Mouse (Mus musculus) kidney, embryonic 15.5 days (tissue): ENCODE data around the gene Epb42. TPM values are rescaled to one million over a fixed set of nuclear protein-coding genes. Genes with fewer than 3 reads are reported as not detected.
A peak's percentile ranks its signal among the peaks of the same experiment; 100 is the strongest.

Source experiments
- ATAC-seq: fragments of 200-750 bp; cut with Nextera tagmentation; replicated peaks from 2 replicates; pipeline ENCODE4 v1.8.0; 2017; ENCODE audit warnings: moderate TSS enrichment; ENCODE audit not compliant: low FRiP score
- H3K27ac ChIP-seq: fragments of 300-500 bp; sonication (generic); 2 replicates; pipeline ENCODE4 v1.5.1; 2015; ENCODE audit warnings: mild to moderate bottlenecking, inconsistent platforms
- H3K27me3 ChIP-seq: fragments of 300-500 bp; sonication (generic); 2 replicates; pipeline ENCODE4 v1.6.1; 2015; ENCODE audit warnings: inconsistent platforms
- H3K36me3 ChIP-seq: fragments of 300-500 bp; sonication (generic); 2 replicates; pipeline ENCODE4 v1.6.1; 2015; ENCODE audit warnings: inconsistent platforms
- H3K4me1 ChIP-seq: fragments of 300-500 bp; sonication (generic); 2 replicates; pipeline ENCODE4 v1.6.1; 2015; ENCODE audit warnings: inconsistent platforms
- H3K4me2 ChIP-seq: fragments of 300-500 bp; sonication (generic); 2 replicates; pipeline ENCODE4 v1.6.1; 2015; ENCODE audit warnings: moderate library complexity, mild to moderate bottlenecking, inconsistent platforms
- H3K4me3 ChIP-seq: fragments of 300-500 bp; sonication (generic); replicated peaks from 2 replicates; pipeline ENCODE4 v1.5.1; 2015; ENCODE audit warnings: mild to moderate bottlenecking, inconsistent platforms
- H3K9ac ChIP-seq: fragments of 300-500 bp; sonication (generic); 2 replicates; pipeline ENCODE4 v1.6.1; 2015; ENCODE audit warnings: mild to moderate bottlenecking, inconsistent platforms
- H3K9me3 ChIP-seq: fragments of 300-500 bp; sonication (generic); replicated peaks from 2 replicates; pipeline ENCODE4 v1.6.1; 2016; ENCODE audit warnings: inconsistent platforms
- WGBS: fragments of 180-500 bp; shearing (Covaris S2); methylation state at CpG from one replicate; pipeline ENCODE4 v1.1.7; 2015; ENCODE audit warnings: mixed read lengths; 5-methylcytosine and 5-hydroxymethylcytosine counted together
- polyA plus RNA-seq: library from polyadenylated mRNA; unstranded; fragments of >200 nt; fragmentation: Nextera tagmentation; extraction: Ambion mirVana; gene quantifications from 2 replicates; pipeline ENCODE4 v1.2.1, GENCODE M21; 2015

The Epb42 gene
- polyA plus RNA-seq = 2.2 and 4.1 TPM in 2 replicates

DNA sequence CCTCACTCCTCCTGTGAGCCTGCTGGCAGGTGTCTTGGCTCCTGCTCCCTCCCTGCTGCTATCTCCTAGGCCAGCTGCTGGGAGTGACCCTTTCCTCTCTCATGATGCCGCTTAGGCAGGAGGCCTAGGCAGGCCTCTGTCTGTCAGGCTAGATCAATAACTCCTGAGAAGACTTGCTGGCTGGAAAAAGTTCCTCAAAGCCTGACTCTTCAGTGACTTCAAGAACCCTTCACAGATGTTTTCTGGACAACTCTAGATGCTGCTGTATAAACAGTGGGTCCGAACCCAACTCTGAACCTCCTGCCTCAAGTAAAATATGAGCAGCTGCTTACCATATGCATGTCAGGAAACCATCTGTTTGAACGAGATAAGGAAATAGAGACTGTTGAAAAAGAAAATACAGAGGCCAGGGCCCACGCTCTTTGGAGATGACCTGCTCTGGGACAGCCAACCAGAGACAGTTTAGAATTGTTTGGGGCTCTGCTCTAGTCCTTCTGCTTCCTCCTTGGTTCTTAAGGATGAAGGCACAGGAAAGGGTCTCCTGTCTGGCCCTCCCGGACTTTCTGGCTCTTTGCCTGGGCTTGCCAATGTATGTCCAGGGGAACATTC lies at the start of gene Epb42:
Gene Epb42 (minus strand): TSS at position 340 of the 609 bp plus-strand sequence.
- Histone ChIP-seq H3K4me3 (no peak within 1 kb of the TSS), H3K9ac (no peak within 1 kb of the TSS), H3K27me3 (no peaks in the 10 kb centered on the region), H3K36me3 (no peaks in the 10 kb centered on the region), H3K4me2 (no peak within 1 kb of the TSS), H3K4me1 (no peaks in the 10 kb centered on the region), H3K27ac (no peak within 1 kb of the TSS), H3K9me3 (no peaks in the 10 kb centered on the region)
- WGBS = 52% methylated on average over 5 of the region's 5 CpGs
- ATAC-seq = peak; percentile 89

DNA sequence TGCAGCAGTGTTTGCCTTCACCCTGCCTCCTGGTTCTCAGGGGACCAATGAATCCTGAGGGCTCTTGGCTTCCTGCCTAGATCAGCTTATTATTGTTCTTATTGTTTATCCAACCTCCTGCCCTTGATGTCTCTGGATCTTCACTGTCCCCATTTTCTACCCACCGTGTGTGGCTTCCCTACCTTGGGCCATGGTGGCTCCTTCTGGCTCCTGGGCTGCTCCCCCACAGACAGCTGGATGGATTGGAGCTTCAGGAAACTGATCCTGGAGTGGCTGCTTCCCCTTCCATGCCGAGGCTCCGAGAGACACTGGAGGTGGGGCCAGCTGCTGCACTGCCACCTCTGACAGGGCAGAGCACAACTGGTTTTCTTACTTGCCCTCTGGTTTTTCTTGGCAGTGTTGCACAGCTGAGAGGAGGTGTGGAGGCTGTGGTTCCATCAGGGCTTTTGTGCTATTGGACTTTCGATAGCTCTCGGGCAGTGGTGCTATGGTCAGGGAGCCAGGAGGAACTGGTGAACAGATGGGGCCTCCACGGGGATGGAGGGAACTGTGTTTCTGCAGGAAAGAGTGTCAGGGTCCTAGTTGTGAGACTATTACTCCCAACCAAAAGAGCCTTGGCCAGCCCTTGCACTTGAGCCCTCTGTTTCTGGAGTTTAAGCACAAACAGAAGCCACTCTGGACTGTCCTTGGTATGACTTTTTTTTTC lies 48.8 kb upstream of the Epb42 start, which contains the start of gene Tgm5:
Gene Tgm5 (minus strand): TSS at position 362 of the 706 bp plus-strand sequence.
- H3K4me2 ChIP-seq = 0 out of 2 replicates have a peak within 1 kb of the TSS, but pooled peaks have one; percentile 17
- H3K9me3 ChIP-seq = no peaks in the 10 kb centered on the region
- no peaks in the 10 kb centered on the region for H3K27me3 ChIP-seq
- H3K9ac ChIP-seq = no peak within 1 kb of the TSS
- no peaks in the 10 kb centered on the region for H3K36me3 ChIP-seq
- H3K4me3 ChIP-seq = no peak within 1 kb of the TSS
- peak within 1 kb of the TSS; percentile 55 for H3K27ac ChIP-seq
- ATAC-seq = 0 out of 2 replicates have a peak, but pooled peaks have one; percentile 25
- WGBS = 26% methylated on average over 6 of the region's 6 CpGs
- peaks cover 11% of the 10 kb centered on the region for H3K4me1 ChIP-seq

DNA sequence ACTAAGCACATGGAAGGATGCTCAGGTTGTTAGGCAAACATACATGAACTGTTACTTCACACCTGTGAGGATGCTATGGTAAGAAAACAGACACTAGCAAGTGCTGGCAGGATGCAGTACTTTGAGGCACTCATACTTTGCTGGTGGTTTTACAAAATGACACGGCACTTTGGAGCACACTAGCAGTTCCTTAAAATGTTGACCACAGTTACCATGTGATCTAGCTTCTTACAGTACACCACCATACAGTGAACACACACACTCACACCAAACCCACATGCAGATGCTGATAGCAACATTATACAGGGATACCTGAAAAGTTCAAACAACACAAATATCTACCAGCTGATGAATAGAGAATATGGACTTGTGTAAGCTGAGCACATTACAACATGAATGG lies 45.8 kb upstream of the Epb42 start:
- ATAC-seq = no peak
- Histone ChIP-seq H3K4me2 (no peak overlapping the region), H3K27me3 (no peaks in the 10 kb centered on the region), H3K36me3 (no peaks in the 10 kb centered on the region), H3K4me3 (no peak overlapping the region), H3K9me3 (no peaks in the 10 kb centered on the region), H3K4me1 (peaks cover 11% of the 10 kb centered on the region), H3K27ac (no peak overlapping the region), H3K9ac (no peak overlapping the region)
- WGBS = 93% methylated on average over 1 of the region's 1 CpGs

DNA sequence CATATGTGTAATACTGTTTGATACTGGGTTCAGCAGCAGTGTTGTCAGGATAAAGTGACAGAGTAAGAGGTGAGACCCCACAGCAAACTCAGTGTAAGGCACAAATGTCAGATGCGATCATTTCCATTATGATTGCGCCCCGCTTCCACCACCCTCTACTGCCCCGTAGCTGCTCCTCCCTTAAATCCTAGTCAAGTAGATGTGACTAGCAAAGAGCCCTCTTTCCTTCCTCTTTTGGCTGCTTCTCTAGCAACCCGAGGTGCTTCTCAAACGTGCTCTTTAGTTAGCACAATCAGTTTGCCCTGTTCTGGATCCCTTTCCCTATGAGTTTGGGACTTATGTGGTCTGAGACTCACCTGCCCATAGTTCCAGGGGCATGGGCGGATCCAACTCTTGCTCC lies 37.9 kb upstream of the Epb42 start:
- 87% methylated on average over 7 of the region's 7 CpGs for WGBS

DNA sequence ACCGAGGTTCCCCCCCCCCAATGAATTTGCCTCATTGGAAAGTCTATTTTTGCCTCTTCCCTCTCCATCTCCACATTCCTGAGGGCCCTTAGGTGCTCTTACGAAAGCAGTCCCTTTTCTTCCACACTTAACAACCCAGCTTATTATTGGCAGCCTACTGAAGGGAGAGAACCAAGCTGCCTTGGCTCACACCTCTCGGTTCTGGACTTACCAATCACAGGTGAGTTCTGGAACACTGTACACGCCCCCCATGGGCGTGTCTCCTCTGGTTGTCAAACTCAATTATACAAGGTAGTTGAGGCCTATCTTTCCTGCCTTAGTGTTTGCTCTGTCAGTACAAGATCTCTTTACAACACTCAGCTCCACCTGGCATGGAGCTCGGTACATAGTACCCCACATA lies 35.0 kb upstream of the Epb42 start:
- Histone ChIP-seq H3K9ac (no peak overlapping the region), H3K4me3 (no peak overlapping the region), H3K9me3 (no peaks in the 10 kb centered on the region), H3K27me3 (no peaks in the 10 kb centered on the region), H3K4me1 (no peaks in the 10 kb centered on the region), H3K27ac (no peak overlapping the region), H3K36me3 (no peaks in the 10 kb centered on the region), H3K4me2 (no peak overlapping the region)
- 84% methylated on average over 6 of the region's 6 CpGs for WGBS
- no peak for ATAC-seq

More for the DNA sequence above, 37.9 kb upstream of the Epb42 start:
- Histone ChIP-seq H3K9ac (no peak overlapping the region), H3K27me3 (no peaks in the 10 kb centered on the region), H3K4me3 (no peak overlapping the region), H3K4me1 (no peaks in the 10 kb centered on the region), H3K27ac (no peak overlapping the region), H3K36me3 (no peaks in the 10 kb centered on the region), H3K4me2 (no peak overlapping the region), H3K9me3 (no peaks in the 10 kb centered on the region)
- ATAC-seq = no peak

DNA sequence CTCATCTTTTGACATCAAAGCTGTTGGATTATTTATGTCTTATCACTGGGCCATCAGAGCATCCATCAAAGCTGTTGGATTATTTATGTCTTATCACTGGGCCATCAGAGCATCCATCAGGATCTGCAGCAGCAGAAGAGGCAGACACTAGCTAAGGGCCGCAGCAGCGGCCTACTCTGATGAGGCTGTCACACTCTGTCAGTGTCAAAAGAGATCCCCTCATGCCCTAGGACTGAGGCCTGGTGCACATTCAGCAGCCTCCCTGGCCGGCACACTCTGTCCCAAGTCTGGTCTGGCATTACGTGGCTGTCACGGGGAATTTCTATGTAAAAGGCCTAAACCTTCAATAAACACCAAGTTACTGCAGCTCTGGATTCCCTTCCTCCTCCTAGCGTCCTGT lies 32.6 kb upstream of the Epb42 start:
- H3K27ac ChIP-seq = no peak overlapping the region
- H3K4me1 ChIP-seq = no peaks in the 10 kb centered on the region
- no peak overlapping the region for H3K9ac ChIP-seq
- no peak overlapping the region for H3K4me3 ChIP-seq
- 66% methylated on average over 6 of the region's 6 CpGs for WGBS
- H3K27me3 ChIP-seq = no peaks in the 10 kb centered on the region
- H3K36me3 ChIP-seq = no peaks in the 10 kb centered on the region
- H3K9me3 ChIP-seq = no peaks in the 10 kb centered on the region
- no peak for ATAC-seq
- H3K4me2 ChIP-seq = no peak overlapping the region

DNA sequence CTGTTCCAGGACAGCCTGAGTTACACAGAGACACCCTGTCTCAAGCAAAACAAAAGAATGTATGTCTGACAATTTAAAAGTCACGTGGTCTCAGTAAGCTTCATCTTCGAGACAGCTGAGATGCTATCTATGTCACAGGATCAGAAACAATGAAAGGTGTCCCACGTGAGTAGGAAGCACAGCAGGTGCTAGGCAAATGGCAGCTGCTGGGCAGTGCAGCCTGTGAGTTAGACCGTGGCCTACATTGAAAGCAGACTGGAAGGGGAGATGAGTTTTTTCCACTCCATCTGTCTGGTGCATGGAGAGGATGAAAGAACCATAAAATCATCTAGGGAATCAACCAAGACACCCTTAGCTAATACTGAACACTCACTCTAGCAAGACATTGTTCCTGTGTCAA lies 30.2 kb upstream of the Epb42 start:
- no peak for ATAC-seq
- WGBS = 74% methylated on average over 4 of the region's 4 CpGs
- H3K4me1 ChIP-seq = no peaks in the 10 kb centered on the region
- no peak overlapping the region for H3K27ac ChIP-seq
- H3K9me3 ChIP-seq = no peaks in the 10 kb centered on the region
- no peak overlapping the region for H3K4me3 ChIP-seq
- H3K9ac ChIP-seq = no peak overlapping the region
- H3K36me3 ChIP-seq = no peaks in the 10 kb centered on the region
- no peaks in the 10 kb centered on the region for H3K27me3 ChIP-seq
- no peak overlapping the region for H3K4me2 ChIP-seq

DNA sequence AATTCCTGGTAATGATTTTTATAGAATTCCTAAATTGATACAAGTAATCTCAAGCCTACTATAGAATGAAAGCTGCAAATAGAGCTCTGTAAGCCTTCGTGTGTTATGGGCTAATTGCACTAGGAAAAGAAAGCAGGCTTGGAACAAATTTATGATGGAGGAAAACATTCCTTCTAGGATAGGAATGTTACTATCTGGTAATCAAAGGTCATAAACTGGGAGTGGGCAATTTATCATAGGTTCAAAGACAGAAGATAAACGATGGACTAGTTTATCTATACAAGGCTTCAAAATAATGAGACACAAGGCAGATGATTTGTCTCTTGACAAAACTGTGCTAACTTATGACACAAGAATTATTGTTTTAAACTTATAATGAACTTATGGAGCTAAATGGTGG lies 24.4 kb upstream of the Epb42 start:
- H3K9ac ChIP-seq = no peak overlapping the region
- no peaks in the 10 kb centered on the region for H3K27me3 ChIP-seq
- 35% methylated on average over 2 of the region's 2 CpGs for WGBS
- H3K4me3 ChIP-seq = no peak overlapping the region
- ATAC-seq = peak; percentile 33; the same call in 1 of the 2 replicates
- no peaks in the 10 kb centered on the region for H3K9me3 ChIP-seq
- no peaks in the 10 kb centered on the region for H3K4me1 ChIP-seq
- H3K27ac ChIP-seq = 0 out of 2 replicates have a peak overlapping the region, but pooled peaks have one; percentile 54
- no peaks in the 10 kb centered on the region for H3K36me3 ChIP-seq
- no peak overlapping the region for H3K4me2 ChIP-seq

DNA sequence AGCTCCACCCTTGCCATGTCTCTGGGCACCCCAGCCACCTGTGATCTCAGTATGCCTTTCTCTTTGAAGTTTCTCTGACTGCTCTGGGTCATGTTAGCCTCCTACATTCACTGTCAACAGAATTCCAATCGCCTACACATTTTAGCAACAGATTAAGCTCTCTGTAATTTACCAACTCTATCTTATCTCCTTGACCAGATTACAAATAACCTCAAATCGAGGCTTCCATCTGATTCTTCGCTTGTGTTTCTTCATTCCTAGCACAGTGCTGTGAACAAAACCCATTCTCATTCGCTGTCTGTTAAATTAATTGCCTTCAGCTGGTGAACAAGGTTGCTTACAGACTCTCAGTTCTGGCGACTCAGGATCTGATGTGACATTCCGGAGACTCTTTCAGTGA lies 21.1 kb upstream of the Epb42 start:
- no peak overlapping the region for H3K9ac ChIP-seq
- no peaks in the 10 kb centered on the region for H3K9me3 ChIP-seq
- H3K4me1 ChIP-seq = no peaks in the 10 kb centered on the region
- H3K27me3 ChIP-seq = no peaks in the 10 kb centered on the region
- H3K4me2 ChIP-seq = no peak overlapping the region
- no peak overlapping the region for H3K4me3 ChIP-seq
- no peaks in the 10 kb centered on the region for H3K36me3 ChIP-seq
- WGBS = 70% methylated on average over 6 of the region's 6 CpGs
- H3K27ac ChIP-seq = no peak overlapping the region
- no peak for ATAC-seq

DNA sequence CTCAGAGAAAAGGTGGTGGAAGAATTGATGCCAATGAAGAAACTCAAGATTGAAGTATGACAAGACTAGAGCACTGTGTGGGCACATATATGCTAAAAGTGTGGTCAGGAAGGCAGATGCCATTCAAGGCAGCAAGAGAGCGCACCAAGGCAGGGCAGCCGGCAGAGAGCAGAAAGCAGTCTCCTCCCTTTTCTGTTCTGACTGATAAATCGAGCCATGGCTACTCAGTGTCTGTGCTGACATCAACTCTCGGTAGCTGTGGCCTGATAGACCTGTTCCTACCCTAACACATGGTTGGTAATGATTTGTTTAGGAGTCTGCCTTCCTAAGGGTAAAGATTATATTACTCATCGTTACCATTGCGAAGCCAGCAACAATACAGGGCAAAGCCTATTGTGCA lies 19.0 kb upstream of the Epb42 start:
- Histone ChIP-seq H3K4me2 (no peak overlapping the region), H3K4me1 (no peaks in the 10 kb centered on the region), H3K9ac (no peak overlapping the region), H3K36me3 (no peaks in the 10 kb centered on the region), H3K27me3 (no peaks in the 10 kb centered on the region), H3K9me3 (no peaks in the 10 kb centered on the region), H3K27ac (no peak overlapping the region), H3K4me3 (no peak overlapping the region)
- WGBS = 88% methylated on average over 6 of the region's 6 CpGs
- ATAC-seq = no peak

DNA sequence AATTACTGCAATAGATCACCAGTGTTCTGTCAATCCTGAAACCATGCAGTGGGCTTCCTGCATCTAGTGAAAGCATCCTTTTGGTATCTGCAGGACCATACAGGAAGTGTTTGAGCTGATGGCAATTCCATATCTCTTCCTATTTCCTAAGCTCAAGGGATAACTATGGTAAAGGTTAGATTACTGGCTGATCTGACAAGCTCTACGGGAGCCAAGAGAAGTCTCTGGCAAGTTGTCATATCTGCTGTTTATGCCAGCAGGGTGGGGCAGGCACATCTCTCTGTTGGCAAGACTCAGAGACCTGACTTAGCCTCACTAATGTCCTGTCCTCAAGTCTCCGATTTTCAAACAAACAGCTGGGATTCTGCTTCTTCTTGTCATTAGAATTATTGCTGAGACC lies 17.2 kb upstream of the Epb42 start:
- WGBS = 67% methylated on average over 2 of the region's 2 CpGs
- H3K4me3 ChIP-seq = no peak overlapping the region
- H3K9me3 ChIP-seq = no peaks in the 10 kb centered on the region
- no peaks in the 10 kb centered on the region for H3K36me3 ChIP-seq
- H3K4me2 ChIP-seq = no peak overlapping the region
- H3K27ac ChIP-seq = no peak overlapping the region
- no peak overlapping the region for H3K9ac ChIP-seq
- ATAC-seq = no peak
- no peaks in the 10 kb centered on the region for H3K4me1 ChIP-seq
- H3K27me3 ChIP-seq = no peaks in the 10 kb centered on the region

DNA sequence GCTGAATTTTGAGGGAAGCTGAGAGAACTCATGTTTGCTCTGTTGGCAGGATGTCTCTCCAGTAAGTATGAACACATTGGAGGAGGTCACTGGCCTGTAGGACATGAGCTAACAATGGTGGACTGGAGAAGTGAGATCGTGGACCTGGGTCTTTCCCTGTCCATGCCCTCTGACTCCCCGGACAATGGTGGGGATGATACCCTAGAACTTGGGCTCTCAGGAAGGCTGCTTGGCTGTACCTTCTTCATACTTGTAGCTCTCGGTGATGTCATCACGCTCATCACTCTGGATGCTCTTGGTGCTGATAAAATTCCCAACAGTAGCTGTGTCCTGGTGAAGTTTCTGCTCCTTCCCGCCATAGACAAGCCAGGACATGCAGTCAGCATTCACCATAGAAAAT lies 15.3 kb upstream of the Epb42 start:
- no peaks in the 10 kb centered on the region for H3K4me1 ChIP-seq
- no peaks in the 10 kb centered on the region for H3K9me3 ChIP-seq
- no peaks in the 10 kb centered on the region for H3K36me3 ChIP-seq
- H3K9ac ChIP-seq = no peak overlapping the region
- no peak overlapping the region for H3K4me2 ChIP-seq
- no peak overlapping the region for H3K27ac ChIP-seq
- 89% methylated on average over 5 of the region's 5 CpGs for WGBS
- ATAC-seq = no peak
- no peaks in the 10 kb centered on the region for H3K27me3 ChIP-seq
- no peak overlapping the region for H3K4me3 ChIP-seq
